Mouse (Mus musculus): ENCODE measurements around the gene Adarb2.

- TF ChIP-seq CTCF (conservative IDR thresholded peaks at IDR 0.05; ENCODE audit: insufficient read depth, insufficient read length, low read depth, low read length) = no peak
- TF ChIP-seq POLR2A (IDR thresholded peaks at IDR 0.05; ENCODE audit: low read depth, low read length) = no peak
Observed at GRCm38 (mm10) chr13:8424019-8424719, 221.5 kb downstream of the Adarb2 start.
